In the genomic region with DNA sequence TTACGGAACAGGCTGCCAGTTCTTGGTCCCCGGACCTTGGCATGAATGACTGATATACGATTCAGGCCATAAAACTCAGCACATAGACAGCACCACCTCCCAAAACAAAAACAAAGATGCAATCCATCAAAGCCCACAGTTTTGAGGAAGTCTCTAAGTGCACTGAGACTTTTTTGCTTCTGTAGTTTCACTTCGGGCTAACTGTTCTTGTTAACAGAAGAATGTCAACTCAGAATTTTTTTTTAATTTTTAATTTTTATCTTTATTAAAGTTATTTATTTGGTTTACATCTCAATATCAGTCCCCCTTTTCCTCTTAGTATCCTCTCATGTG, we compare ENCODE assay signal across 22 mouse cellular contexts. TPM values are rescaled to one million over a fixed set of nuclear protein-coding genes. Genes with fewer than 3 reads are reported as not detected.
"Had no signal": no experiment of that assay in that cellular context is flagged by ENCODE, and none has a peak within 500 bp of the region (broad histone marks: within the 10 kb centered on the region; RNA-seq: fewer than 3 reads in every experiment).

No protein-coding gene starts in this region.

- DNase-seq: kidney, adult 11 months; kidney, postnatal 10 days; lung, adult 2 months; lung, postnatal 4 days; thymus, postnatal 36 days had no signal

- H3K4me2 ChIP-seq: liver, embryonic 11.5 days; liver, embryonic 15.5 days; midbrain, embryonic 13.5 days; neural tube, embryonic 15.5 days had no signal

- H3K27ac ChIP-seq: left cerebral cortex, adult 2 months; limb, embryonic 10.5 days; liver, embryonic 15.5 days; midbrain, embryonic 13.5 days; neural tube, embryonic 15.5 days had no signal

- H3K4me3 ChIP-seq: left cerebral cortex, adult 2 months; limb, embryonic 10.5 days; liver, embryonic 15.5 days; midbrain, embryonic 13.5 days; neural tube, embryonic 15.5 days had no signal

- H3K9me3 ChIP-seq: limb, embryonic 10.5 days; liver, embryonic 15.5 days; midbrain, embryonic 13.5 days; neural tube, embryonic 15.5 days had no signal

- ATAC-seq: inflammation-experienced regulatory T-cells, adult 6 months; lung, postnatal 0 days; midbrain, embryonic 13.5 days had no signal

- H3K36me3 ChIP-seq: limb, embryonic 10.5 days; liver, embryonic 15.5 days; midbrain, embryonic 13.5 days; neural tube, embryonic 15.5 days had no signal

- H3K9ac ChIP-seq: liver, embryonic 15.5 days; midbrain, embryonic 13.5 days; neural tube, embryonic 15.5 days had no signal

- H3K27me3 ChIP-seq: liver, embryonic 15.5 days; midbrain, embryonic 13.5 days; neural tube, embryonic 15.5 days had no signal

- H3K4me1 ChIP-seq: limb, embryonic 10.5 days; midbrain, embryonic 13.5 days; neural tube, embryonic 15.5 days had no signal

RNA-seq across cellular contexts. Expression of gene Rnase2b, which starts 5.4 kb away (rescaled TPM):
- total RNA-seq: layer of hippocampus, postnatal 14 days; left cerebral cortex, adult 2 months; left cerebral cortex, postnatal 14 days; midbrain, postnatal 0 days had no signal
- polyA plus RNA-seq: inflammation-experienced regulatory T-cells, adult 6 months; large intestine, adult 2 months; limb, embryonic 10.5 days; limb, embryonic 14.5 days; liver, embryonic 11.5 days; liver, embryonic 15.5 days; midbrain, embryonic 13.5 days; midbrain, postnatal 0 days; neural tube, embryonic 11.5 days; neural tube, embryonic 15.5 days; stomach, embryonic 16.5 days; thymus, postnatal 0 days had no signal

RNA-seq across cellular contexts. Expression of gene Rnase1, which starts 10.1 kb away (rescaled TPM):
- polyA plus RNA-seq: inflammation-experienced regulatory T-cells, adult 6 months; liver, embryonic 11.5 days; midbrain, embryonic 13.5 days had no signal

RNA-seq across cellular contexts. Expression of gene Rnase6, which starts 33.0 kb away (rescaled TPM):
- total RNA-seq: left cerebral cortex, postnatal 14 days had no signal
- polyA plus RNA-seq: limb, embryonic 10.5 days had no signal

RNA-seq across cellular contexts. Expression of gene Ang2, which starts 42.2 kb away (rescaled TPM):
- total RNA-seq: layer of hippocampus, adult 8-10 months; layer of hippocampus, postnatal 14 days; left cerebral cortex, adult 2 months; left cerebral cortex, postnatal 14 days; midbrain, postnatal 0 days had no signal
- polyA plus RNA-seq: inflammation-experienced regulatory T-cells, adult 6 months; large intestine, adult 2 months; limb, embryonic 10.5 days; limb, embryonic 14.5 days; liver, embryonic 11.5 days; liver, embryonic 15.5 days; lung, adult 2 months; lung, postnatal 0 days; midbrain, embryonic 13.5 days; midbrain, postnatal 0 days; neural tube, embryonic 11.5 days; neural tube, embryonic 15.5 days; stomach, embryonic 16.5 days; thymus, postnatal 0 days had no signal

RNA-seq across cellular contexts. Expression of gene Eddm3b, which starts 42.5 kb away (rescaled TPM):
- total RNA-seq: layer of hippocampus, adult 8-10 months; layer of hippocampus, postnatal 14 days; left cerebral cortex, adult 2 months; left cerebral cortex, postnatal 14 days; midbrain, postnatal 0 days had no signal
- polyA plus RNA-seq: inflammation-experienced regulatory T-cells, adult 6 months; large intestine, adult 2 months; limb, embryonic 10.5 days; liver, embryonic 11.5 days; liver, embryonic 15.5 days; lung, adult 2 months; midbrain, embryonic 13.5 days; neural tube, embryonic 11.5 days; neural tube, embryonic 15.5 days; stomach, embryonic 16.5 days; thymus, postnatal 0 days had no signal
